Mouse (Mus musculus) lung, adult 10 weeks (tissue): Measurements from ENCODE around the gene 4930524B15Rik. TPM values are rescaled to one million over a fixed set of nuclear protein-coding genes. Genes with fewer than 3 reads are reported as not detected.

Experiments
- polyA plus RNA-seq: library from polyadenylated mRNA; stranded (reverse); fragments of 350-450 nt; fragmentation: Illumina TruSeq; extraction: RNeasy Lipid Tissue Mini Kit (QIAGEN cat#74804); gene quantifications from one replicate; pipeline ENCODE4 v1.2.3, GENCODE M21; 2014; ENCODE audit warnings: low read depth, low replicate concordance; ENCODE audit not compliant: insufficient read depth

4930524B15Rik gene
- polyA plus RNA-seq = not detected

GRCm38 (mm10) chr11:31965256-31966134, at the start of gene 4930524B15Rik:
Gene 4930524B15Rik (plus strand): TSS chr11:31965592.

GRCm38 (mm10) chr11:32000281-32000680, 34.9 kb downstream of the 4930524B15Rik start, which contains the start of gene Nsg2:
Gene Nsg2 (plus strand): TSS chr11:32000463.

Other genes with a start within 250 kb of the 4930524B15Rik start
- 9.7 TPM for gene Cpeb4, start 93.4 kb upstream of the 4930524B15Rik start, polyA plus RNA-seq
- gene Nsg2, start 34.9 kb downstream of the 4930524B15Rik start, polyA plus RNA-seq = 3.4 TPM
- 0.74 TPM for gene Il9r, start 234.7 kb downstream of the 4930524B15Rik start, polyA plus RNA-seq
- 24.2 TPM for gene Snrnp25, start 239.8 kb downstream of the 4930524B15Rik start, polyA plus RNA-seq